Mouse (Mus musculus) spleen, embryonic (tissue): ENCODE measurements around the gene Ehd3.

Experiments used
- CTCF ChIA-PET: fragments of 350-600 bp; sonication (Branson Sonifier 250); formaldehyde crosslinking; loops from one replicate; lab custom pipeline; 2022; lab: Charles Lee

Gene Ehd3

DNA sequence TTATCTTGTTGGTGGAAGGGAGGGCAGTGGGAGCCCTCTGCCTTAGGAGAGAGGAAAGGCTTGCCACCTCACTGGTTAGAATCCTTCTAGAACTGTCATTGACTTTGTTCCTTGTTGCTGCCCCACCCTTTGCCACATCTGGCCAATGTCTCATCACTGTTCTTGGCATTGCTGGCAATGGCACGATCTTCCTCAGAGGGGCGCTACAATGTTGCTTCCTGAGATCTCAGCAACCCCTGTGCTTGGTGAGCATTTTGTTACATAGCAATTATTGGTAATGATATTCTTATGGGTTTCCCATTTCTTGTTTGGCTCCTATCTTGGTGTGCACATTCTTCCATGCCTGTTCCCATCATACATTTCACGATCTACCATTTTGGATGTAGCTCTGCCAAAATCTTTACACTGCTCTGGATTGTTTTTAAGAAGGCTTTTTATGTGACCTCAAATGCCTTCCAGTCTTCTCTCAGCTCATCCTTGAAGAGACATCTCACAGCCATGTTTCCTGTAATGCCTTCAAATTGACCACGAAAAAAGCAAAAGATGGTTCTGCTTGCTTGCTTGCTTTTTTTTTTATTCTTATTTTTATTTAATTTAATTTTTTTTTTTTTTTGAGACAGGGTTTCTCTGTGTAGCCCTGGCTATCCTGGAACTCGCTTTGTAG, at the start of gene Ehd3:
TSS of gene Ehd3 (plus strand) at position 614 of the 664 bp plus-strand sequence.
- CTCF ChIA-PET: no interaction called here

DNA sequence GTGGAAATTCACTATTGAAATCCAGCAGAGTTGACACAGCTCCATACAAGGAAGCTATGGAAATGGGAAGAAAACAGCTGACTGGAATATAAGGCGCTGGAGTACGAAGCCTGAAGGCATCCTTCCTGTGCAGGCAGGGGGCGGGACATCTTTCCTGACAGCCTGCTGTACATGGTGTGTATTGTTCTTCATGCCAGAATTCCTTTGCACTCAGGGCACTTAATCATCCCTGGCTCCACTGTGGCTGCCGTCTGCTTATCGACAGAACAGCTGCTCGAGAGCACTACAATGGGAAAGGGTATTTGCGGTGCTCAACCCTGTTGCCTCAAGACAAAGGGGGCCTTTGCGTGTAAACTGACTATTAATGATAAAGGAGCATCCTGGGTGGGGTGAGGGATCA, 33.0 kb upstream of the Ehd3 start:
- CTCF ChIA-PET: interaction anchor here (0.6 kb wide), 1 partner anchor 84 kb away, joined by 13 read pairs; no protein-coding TSS in a partner anchor

DNA sequence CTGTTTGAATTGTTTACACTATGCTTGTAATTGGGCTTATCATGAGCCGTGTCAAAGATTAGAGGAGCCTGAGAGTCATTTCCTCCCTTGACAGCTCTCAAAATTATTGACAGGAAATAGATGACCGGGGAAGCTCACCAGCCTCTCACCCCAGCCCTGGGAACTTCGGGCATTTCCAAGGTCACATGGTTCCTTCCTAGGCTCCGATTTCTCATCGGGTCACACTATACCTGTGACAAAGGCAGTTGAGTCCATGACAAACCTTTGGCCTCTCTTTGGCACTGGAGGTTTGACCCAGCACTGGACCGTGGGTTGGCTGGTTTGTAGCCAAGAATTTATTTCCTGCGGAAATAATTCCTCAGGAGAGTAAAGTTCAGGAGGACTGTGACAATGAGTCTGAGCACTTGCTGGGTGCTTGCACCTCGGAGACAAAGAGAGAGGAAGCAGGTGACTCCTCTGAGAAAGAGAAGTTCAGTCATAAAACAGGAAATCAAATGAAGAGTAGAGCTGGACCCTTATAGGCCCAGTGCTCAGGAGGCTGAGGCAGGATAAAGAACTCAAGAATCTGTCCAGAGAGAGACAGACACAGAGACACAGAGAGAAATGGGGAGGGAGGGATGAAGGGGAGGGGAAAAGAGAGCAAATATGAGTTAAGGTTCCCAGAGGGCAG, 17.2 kb upstream of the Ehd3 start:
- CTCF ChIA-PET: no interaction called here

DNA sequence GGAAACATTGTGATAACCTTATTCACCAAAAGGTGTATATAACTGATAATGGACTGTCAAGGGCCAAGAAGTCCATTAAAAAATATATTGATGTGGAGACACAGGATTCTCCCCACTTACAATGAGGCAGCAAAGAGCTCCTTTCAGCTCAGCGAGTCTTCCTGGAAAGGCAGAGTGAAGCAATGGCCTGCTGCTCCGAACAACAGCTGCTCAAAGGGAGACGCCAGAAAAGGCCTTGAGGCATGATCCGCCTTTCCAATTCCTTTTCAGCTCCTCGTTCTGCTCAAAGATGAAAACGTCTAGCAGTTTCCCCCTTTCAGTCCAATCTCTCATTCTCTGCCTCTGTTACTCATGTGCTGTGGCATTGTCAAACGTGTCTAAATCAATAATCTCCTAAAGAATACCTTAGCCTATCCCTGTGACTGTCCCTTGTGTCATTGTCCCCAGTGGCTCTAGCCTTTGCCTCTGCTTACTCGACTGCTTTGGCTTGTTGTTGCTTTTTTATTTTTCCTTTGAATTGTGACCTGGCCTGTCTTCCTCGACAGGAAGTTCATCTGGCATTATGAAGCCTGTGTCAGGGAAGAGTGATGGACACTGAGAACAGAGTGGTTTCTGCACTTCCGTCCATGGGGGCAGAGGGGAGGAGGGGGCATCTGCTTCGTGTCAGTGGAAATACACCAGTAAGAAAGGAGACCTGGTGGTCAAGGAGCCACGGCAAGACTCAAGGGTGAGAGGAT, 13.5 kb upstream of the Ehd3 start:
- CTCF ChIA-PET: no interaction called here

DNA sequence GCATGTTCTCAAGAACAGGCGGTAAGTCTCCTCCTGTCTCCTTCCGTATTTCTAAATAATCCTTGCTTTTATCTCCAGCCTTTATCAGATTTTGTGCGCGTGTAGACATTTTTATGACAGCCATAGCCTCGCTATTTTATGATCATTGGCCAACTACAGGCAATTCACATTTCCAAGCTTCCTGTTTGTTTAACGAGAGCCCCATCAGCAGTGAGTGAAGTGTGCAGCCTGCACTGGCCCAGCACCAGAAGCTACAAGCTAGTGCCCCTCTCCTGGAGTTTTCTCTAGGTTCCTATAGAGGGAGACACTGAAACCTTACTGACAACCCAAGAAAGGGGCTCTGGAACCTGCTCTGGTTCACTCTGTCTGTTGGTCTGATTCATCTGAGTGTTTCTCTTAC, 7.1 kb upstream of the Ehd3 start:
- CTCF ChIA-PET: no interaction called here

DNA sequence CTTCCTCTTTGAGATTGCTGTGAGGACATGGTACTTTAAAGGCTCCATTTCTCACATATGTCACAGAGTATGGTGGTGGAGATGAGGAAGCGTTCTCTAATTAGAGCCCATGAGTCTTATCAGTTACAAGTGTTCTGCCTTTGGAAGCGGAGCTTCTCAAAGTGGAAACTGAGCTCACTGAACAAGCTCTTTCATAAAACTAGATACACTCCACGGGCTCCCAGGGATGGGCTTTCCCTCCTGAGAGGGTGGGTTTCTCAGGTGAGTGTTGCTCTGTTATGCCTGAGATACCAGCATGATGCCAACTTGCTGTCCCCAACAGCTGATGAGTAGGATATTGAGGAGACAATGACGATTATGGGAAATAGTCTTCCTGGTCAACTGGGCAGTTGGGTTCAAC, 6.2 kb upstream of the Ehd3 start:
- CTCF ChIA-PET: no interaction called here

DNA sequence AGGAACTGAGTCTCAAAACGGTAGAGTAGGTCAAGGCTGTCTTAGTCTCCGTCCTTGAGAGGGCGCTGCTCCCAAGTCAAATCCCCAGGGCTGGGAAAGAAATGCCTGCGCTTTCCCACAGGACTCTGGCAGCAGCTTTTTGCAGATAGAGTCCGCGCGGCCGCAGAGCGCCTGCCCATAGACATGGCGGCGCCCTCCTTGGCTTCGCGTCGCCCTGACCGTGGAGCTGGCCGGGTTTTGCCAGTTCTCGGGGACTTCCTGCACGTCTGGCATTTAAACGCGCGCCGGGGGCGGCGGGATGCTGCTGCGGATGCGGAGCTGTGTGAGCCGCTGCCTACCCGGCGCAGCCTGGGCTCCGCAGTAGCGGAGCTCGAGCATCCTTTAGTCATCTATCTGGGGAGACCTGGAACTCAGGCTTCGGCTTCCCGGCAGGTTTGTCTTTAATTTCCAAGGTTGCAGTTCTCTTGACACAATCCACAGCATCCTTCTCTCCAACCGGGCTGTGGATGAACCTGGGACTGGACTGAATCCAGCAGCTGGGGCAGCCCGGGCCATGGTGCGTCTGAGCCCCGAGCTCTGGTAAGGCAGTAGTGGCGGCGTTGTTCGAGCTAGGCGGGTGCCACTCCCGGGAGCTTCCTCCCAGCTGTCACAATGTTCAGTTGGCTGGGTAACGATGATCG, 798 bp downstream of the Ehd3 start:
- CTCF ChIA-PET: interaction anchor here (0.6 kb wide), 1 partner anchor 905 kb away, joined by 20 read pairs; no protein-coding TSS in a partner anchor

DNA sequence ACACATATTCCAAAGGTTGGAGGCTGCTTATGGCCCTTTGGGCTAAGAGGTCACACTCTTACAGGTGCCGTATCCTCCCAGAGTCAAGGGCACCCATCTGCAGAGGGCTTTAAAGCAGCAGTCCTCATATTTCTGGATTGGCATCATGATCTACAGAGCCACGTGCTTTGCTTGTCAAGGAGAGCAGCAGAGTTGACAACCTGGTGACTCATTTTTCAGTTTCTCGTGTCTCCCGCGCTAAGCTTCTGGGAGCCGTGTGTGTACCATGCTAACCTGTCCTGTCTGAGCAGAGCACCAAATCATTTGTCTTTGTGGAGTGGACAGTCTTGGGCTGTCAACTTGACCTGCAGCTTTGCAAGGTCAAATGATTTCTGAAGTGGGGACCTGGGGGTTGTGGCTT, 2.4 kb downstream of the Ehd3 start:
- CTCF ChIA-PET: interaction anchor here (0.5 to 0.6 kb wide), 2 partner anchors 73 to 76 kb away, joined by 3 to 4 read pairs; no protein-coding TSS in a partner anchor

DNA sequence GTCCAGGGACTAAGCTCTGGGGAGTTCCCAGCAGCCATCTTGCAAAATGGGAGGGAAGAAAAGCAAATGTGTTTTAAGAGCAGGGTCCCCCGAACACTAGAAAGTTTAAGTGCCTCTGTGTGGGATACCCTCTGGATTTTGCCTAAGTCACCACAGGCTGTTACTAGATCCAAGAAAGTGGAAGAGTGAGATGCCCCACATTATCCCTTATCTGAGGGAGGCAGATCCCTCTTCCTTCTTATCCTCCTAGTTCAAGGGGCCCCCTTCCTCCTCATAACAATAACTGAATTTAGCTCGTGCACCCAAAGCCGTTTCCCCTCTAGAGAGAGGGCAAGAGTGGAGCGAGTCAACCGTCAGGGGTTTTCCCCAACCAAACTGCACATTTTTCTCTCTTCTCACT, 3.3 kb downstream of the Ehd3 start:
- CTCF ChIA-PET: no interaction called here

DNA sequence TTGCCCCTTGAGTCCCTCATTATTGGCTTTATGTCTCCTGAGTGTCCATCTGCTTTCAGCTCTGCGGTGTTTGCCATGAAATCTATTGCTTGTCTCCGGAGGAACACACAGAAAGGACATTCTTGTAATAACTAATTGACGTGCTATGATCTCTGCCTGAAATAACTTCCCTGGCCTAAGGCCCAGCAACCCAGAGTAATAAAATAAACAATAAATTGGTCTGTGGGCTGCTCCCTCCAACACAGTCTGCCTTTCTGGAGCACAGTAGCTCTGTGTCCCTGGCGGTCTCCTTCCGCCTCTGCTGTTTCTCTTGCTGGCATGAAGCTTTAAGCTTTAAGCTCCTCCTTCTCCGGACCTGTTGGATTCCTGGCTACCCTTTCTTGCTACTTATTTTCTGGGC, 4.5 kb downstream of the Ehd3 start:
- CTCF ChIA-PET: no interaction called here

DNA sequence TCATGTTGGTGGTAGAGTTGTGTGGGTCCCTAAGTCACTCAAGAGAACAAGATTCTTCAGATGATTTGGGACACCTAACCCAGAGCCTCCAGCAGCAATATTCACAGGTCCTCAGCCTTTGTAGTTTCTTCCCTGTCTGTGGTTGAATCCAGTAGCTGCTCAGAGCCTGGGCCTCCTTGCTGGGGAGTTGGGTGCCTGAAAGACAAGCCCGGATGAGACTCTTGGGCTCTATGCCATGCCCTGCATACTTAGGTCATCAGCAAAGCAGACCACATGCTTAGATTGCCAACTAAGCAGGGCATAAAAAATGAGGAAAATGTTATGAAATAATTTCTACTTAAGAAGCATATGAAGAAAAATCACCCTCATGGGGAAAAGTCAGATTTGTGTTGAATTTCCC, 6.9 kb downstream of the Ehd3 start:
- CTCF ChIA-PET: no interaction called here

DNA sequence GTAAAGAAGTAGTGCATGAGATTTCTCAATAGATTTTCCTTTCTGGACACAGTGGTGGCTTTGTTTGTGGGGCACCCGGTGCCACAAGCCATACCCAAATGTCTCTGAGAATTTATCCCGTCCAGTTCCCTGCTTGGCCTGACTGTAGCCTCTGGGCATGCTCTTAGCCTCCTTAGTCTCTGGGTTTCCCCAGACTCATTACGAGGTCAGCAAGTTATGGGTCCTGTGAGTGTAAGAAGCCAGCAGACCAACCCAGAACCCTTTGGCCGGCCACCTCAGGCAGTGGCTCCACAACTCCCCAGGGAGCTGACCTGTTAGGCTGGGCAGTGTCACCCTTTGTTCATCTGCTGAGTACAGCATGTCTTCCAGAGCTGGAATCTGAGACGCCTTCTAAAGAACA, 7.6 kb downstream of the Ehd3 start:
- CTCF ChIA-PET: no interaction called here

DNA sequence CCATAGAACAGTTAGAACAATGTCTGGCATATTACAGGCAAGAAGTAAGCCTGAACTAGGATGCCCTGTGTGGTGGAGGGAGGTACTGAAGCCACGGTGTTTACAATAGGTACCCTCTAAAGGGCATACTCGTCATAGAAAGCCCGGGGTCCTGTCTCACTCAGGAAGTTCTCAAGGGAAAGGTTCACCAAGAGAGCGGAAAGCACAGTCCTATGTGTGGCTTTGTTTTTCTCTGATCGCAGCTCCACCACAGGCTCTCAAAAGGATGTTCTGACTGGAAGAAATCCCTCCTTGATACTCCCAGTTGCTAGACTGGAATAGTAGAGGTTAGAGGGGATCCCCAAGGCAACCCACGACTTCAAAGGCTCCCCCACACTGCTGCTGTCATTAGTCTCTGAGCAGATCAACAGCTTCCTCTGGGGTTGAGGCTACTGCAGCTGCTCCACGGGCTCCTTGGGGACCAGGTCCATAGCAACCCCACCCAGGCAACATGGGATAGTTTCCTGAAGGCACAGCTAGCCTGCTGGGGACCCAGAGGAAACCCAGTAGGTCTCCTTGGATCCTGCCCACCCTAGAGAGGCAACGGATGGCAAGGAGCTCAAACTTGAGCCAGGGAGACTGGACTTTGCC, 9.2 kb downstream of the Ehd3 start:
- CTCF ChIA-PET: no interaction called here

DNA sequence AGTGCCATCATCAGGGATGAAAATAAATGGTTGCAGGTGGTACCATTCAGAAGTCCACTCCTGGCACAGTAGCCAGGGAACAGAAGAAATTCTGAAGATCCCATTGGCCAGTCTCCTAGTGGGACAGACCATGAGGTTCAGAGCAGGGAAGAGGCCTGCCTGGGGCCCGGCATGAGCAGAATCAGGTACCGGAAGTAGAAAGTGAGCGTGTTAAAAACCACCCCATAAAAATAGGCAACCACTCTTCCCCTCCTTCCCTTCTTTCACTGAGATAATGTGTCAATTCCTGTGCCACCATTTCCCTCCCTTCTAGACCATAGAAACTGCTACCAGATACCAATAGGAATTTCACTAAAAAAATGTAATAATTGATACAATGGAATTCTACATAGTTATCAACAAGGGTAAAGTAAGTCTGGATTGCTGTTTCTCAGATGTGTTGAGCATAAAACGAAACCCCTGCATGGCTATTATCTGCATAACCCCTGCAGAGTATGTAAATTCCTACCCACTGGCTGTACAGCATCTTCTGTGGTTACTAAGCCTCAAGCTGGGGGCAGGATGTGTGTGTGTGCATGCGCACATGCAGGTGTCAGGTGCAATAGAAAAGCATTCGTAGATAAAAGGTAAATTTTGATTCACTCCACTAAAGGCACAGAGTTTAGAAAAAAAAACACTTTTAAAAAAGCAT, 10.7 kb downstream of the Ehd3 start:
- CTCF ChIA-PET: no interaction called here

DNA sequence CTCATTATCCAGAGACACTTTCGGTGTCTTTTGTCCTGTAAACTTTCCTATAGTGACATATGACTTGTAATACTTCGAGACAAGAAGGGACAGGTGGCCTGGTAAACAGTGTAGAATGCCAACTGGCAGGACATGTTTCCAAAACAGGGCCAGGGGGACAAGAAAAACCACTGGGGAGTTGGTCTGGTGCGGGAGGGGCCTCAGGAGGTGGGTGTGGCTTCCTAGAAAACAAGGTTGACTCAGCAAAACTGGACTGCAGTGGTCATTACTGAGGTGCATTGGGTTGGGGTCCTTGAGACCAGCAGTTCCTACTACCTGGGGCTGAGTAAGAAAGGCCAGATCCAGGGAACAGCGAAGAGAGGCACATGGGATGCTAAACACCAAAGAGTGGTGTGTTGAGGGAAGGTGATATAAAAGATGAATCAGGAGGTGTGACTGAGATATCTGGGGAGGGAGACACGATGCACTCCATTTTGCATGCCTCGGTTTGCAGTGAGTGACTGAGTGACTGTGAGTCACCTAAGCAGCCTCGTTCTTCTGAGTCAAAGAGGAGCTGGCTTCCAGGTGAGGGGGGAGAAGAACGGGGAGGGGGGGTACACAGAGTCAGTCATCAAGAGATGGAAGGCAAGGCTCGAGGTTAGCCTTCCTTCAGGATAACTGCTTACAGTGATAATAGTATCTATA, 13.9 kb downstream of the Ehd3 start:
- CTCF ChIA-PET: no interaction called here

DNA sequence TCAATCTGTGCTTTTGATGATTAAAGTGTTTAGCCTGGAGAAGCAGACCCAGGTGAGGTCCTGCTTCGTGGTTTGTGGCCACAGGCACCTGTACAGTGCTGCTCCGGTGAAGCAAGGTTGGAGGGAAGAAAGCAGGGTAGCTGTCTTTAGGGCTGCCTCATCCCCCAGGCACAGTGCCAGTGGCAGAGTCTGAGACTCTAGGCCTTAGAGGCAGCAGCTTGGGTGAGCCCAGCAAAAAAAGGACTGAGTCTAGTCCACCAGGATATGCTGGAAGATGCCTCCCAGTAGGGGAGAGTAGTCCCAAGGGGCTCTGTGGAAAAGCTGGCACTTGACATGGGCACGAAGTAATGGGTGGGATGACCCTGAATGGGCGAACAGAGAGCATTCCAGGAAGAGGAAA, 15.0 kb downstream of the Ehd3 start:
- CTCF ChIA-PET: no interaction called here

DNA sequence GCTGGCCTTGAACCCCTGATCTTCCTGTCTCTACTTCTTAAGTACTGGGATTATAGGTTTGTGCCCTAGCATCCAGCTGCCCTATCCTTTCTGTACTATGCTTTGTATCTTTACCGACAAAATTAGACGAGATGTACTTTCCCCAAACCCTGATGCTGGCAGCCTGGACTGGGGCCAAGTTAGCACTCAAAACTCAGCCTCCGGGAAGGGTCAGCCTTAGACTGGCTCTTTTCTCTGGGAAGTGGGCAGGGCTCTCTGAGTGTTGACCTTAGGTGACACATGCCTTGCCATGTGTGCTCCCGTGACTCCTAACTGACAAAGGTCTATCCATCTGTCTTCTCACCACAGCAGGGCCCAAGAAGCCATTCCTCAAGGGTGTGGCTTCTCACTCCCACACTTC, 16.8 kb downstream of the Ehd3 start:
- CTCF ChIA-PET: no interaction called here

DNA sequence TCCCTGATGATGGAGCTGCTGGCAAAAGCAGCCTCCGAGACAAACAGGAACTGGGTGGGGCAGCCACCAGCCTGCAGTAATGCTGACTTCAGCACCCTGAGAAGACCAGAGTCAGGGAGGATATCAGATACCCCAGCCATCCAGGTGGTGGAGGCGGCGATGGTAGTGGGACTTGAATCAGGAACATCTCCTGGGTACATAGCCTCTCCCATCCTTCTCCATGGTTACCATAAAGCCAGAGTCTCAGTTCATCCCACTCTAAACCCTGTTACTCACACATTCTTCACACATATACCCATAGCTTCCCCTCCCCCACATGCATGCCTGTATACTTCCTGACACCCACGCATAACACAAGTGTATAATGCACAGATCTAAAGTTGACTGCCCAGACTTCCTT, 18.3 kb downstream of the Ehd3 start:
- CTCF ChIA-PET: no interaction called here

DNA sequence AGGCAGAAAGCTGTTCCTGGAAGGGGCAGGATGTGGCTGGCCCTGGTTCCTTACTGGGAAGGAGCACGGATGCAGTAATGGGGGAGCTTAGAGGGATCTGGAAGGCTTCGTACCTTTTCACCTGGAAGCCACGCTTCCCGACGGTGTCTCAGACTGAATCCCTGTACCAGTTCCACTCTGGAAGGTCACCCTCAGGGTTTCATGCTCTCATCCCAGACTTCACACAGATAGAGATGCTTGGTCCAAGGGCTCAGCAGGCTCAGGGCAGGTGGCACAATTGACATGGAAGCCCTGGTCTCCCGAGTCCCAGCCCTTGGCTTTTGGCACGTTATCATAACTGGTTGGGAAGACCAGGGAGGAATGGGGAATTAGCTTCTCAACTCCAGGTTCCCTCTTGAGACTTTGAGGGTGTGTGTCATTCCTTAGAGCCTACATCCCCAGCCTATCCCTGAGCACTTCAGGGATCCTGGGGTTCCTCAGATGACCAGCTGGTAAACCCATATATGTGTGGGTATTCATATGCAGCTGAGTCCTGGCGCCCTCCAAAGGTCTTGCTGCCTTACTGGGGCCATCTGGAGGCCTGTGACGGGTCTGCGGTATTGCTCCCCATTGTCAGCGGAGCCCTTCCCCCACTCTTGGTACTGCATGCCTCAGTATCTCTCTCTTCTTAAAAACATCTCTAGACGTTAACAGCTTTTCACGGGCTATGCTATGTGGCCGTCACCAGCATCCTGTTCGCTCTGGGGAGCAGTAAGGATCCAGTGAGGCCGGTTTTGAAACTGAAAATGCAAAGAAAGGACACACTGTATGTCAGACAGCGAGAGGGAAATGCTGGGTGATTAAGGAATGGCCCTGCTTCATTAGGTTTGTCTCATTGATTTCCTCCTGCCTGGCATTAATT, 19.4 kb downstream of the Ehd3 start:
- CTCF ChIA-PET: no interaction called here

DNA sequence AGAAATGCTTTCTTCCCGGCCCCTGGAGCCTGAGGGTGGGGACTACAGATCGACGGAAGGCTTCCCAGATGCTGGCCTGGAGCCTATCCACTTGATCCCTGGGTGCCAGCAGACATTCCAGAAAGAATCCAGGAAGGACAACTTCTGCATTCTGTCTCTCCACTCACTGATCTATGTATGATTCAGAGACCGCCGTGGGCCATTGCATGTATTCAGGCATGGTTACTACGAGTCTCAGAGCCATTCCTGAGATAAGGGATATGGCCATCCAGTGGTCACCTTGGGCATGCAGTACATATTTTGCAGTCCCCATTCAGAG, 20.0 kb downstream of the Ehd3 start:
- CTCF ChIA-PET: no interaction called here
